Mouse (Mus musculus) right cerebral cortex, postnatal 14 days (tissue): ENCODE data around the gene Exosc2.

Experiments used
- DNase-seq: peaks from one replicate; pipeline ENCODE4 v3.0.0; 2022

Gene Exosc2

GRCm38 (mm10) chr2:31730640-31731039, 60.1 kb downstream of the Exosc2 start:
- DNase-seq: no peak
